Mouse (Mus musculus): ENCODE measurements around the gene Cpd.
"Not testable (repeated sequence)": the region's sequence is repeated elsewhere in the genome, so short reads cannot be mapped to it uniquely, and the experiment has no call there.

Gene Cpd

DNA sequence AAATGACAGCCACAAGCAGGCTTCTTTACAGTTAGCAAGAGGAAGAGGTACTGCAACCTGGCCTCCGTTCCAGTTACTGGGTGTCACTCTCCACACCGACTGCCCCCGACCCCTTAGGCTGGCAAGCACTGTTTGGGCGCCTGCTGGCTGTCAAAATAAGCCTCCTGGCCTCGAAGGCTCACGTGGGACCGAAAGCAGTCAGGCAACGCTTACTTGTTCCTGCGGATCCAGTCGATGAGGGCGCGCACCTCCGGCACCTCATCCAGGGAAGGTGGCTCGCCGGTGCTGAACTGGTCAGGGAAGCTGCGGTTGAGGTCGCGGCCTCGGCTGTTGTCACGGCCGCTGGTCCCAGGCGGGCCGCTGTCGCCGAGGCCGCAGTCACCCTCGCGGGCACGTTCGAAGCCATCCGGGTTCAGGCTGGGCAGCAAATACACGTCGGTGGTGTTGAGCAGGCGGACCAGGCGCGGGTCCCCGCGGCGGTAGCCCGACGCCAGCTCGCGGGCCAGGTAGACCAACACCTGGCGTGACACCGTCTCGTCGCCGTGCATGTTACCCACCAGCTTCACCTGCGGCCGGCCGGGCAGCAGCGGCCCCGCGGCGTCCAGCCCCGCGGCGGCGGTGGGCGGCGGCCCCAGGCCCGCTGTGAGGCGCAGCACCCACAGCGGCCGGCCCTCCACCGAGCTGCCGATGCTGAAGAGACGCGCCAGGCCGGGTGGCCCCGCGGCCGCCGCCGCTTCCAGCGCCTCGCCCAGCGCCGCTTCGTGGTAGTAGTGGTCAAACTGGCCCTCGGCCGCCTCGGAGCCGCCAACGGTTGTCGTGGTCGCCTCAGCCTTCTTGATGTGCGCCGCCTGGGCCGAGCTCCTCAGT is 574 bp downstream of the Cpd start:
- DNase-seq: peak; percentile 53

DNA sequence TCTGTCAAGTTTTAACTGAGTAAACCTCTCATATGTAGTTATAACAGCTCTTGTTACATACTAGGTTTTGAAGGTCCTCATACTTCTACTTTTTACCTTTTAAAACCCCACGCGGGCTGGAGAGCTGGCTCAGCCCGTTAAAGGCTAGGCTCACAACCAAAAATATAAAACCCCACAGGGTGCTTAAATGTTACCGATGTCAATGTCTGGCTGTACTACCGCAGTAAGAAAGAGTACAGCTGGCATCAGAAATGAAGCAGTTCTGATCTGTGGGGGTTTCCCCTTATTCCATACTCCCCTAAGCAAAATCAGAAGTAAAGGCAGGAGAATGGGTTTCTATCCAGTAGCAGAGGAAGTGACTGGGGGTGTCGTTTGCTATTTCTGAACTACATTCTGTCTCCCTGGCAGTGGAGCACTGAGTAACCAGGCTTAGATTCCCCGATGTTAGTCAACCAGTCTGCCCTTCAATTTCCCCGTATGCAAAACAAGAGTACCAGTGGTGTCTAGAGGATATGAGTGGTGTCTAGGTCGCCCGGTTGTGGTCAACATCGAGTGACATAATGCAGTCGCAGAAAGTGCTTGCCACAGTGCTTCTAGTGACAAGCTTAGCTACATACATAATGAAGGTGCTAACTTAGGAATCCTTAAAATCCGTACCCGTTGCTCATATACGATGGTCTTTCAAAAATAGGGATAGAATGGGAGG is 1.4 kb downstream of the Cpd start:
- DNase-seq: no peak

DNA sequence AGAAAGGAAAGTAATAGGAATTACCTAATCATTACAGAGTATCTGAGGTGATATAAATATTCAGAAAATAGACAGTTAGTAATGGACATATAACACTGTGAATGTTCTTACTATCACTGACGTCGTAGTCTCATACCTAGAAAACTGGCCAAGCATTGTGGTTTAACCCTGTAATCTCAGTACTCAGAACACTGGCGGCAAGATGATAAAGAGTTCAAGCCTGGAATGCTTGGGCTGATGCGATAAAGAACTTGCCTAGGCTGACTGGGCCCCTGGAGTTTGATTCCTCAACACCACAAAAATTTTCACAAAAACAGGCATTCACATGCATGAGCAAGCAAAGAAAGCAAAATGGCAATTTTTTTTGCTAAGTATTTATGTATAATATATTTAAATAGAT is 8.2 kb downstream of the Cpd start:
- peak; percentile 62 for DNase-seq

DNA sequence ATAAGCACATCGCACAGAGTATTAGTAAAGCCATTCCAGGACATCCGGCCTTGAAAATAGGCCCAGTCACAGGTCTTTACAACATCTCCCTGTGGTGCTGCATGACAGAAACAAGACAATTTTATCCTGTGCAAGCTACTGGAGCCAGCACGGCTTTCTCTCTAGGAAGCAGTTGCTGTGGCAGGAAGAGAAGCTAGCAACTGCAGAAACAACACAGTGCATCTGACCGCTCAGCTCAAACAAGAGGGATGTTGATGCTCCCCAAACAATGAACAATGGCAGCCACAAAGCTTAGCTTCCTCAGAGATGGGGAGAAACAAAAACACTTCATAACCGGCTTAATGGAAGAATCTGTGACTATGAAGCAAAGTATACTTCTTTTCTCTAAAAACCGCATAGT is 10.5 kb downstream of the Cpd start:
- DNase-seq: no peak

DNA sequence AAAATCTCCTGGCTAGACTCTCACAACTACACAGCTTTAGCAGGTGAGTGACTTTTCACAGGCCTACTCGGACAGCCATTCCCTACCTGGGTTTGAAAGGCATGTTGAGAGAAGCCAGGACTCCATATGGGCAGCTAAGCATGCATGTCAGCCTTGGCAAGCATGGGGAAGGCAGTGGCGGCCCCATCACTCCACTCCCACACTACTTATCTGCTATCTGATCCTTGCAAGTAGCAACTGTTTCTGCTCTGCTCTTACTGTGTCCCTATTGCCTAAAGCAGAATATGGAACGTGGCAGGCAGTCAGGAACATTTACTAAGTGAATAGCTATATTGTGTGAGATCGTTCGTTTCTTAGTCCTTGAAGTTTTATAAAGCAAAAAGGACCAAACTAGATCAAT is 10.9 kb downstream of the Cpd start:
- DNase-seq: peak; percentile 62

DNA sequence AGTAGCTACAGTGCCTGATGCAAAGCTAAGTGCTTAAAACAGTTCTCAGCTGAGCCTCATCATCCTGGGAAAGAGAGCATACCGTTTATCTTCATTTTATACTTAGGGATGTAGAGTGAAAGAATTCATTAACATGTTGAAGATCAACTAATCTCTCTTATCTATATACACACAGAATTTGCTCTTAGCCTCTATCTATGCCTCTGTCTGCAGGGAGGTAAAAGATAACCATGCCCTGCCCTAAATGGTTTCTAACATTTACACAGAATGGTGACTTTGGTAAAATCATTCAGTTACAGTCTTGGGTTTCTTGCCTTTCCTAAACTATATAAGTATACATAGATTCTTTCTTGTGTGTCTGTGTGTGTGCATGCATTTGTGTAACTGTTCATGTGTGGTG is 12.2 kb downstream of the Cpd start:
- DNase-seq: no peak

DNA sequence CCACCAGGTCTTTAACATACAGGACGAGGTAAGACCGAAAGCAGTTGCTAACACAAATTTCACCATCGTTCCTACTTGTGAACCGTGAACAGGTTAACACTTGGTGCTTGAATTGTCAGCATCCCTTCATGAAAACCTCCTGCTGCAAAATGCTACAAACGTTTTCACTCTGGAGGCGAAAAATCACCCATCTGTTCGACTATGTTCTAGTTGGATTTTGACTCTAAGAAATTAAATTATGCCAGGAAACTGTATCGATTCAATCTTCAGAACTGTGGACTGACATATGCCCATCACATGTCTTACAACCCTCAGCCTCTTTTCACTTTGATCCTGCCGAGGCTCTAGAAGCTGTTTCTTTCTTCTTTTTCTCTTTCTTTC is 21.9 kb downstream of the Cpd start:
- DNase-seq: no peak

DNA sequence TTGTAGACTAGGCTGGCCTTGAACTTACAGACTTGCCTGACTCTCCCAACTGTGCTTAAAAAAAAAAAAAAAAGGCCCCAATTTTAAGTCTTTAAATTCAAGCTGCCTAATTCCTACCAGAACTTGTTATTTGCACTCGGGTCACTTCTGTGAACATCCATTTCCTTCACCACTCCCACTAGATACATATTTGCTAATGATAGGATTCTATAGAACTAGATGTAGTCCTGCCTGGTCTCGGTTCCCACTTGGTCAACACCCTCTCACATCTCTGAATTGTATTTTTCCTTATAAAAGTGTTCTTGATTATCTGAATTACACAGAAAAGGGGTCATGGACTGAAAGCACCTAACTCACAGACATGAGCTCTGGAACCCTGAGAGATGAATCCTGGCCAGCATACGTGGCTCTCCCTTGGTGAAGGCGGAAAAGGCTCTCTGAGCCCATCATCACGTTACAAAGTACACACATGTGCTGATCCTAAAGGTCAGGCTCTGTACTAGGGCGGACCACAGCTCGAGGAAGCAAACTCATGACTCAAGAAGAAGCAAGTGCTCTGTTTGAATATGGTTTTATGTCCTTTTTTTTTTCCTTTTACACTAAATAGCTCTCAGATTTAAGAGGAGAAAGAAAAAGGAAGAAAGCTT is 22.5 kb downstream of the Cpd start:
- DNase-seq: no peak

DNA sequence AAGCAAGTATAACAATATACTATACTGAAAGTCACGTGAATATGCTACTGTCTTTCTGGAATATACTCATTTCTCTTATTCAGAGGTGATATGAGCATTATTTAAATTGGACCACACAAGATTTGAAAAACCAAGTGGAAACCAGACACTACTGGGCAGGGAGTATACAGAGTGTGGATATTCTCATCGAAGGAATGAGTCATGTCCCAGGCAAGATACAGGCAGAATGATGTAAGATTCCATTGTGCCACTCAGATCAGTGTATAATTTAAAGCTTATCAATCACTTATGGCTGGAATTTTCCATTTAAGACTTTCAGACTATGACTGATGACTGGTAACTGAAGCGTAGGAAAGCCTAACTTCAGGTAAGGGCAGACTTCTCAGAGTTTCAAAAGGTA is 23.2 kb downstream of the Cpd start:
- no peak for DNase-seq

DNA sequence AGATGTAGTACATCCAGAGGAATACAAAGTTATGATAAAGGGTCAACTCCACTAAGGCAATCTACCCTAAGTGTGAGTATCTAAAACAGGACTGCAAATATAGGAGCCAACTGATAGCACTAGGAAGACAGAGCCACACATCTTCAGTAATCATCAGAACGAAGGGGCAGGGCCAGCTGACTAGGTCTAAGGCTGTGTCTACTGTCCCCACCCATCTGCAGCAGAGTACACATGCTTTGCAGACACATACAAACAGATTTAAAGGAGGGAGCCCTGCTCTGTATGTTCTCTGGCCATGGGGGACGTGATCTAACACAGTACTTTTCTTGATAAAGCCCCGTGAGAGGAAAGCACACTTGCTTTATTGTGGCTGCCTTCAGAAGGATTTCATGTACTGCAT is 25.5 kb downstream of the Cpd start:
- DNase-seq: peak; percentile 48

DNA sequence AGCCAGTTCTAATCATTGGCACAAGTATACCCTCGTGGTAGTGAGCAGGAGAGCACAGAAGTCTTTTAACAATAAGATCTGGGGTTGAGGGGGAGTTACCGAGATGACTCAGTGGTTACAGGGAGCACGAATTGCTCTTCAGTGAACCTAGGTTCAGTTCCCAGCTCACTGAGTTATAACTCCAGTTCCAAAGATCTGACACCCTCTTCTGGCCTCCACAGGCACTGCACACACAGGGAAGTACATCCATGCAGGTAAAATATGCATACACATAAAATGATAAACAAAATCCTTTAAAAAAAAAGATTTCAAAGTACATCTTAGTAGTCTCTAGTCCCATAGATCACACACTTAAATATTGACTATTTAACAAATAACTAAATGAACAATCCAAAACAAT is 29.2 kb downstream of the Cpd start:
- no peak for DNase-seq

DNA sequence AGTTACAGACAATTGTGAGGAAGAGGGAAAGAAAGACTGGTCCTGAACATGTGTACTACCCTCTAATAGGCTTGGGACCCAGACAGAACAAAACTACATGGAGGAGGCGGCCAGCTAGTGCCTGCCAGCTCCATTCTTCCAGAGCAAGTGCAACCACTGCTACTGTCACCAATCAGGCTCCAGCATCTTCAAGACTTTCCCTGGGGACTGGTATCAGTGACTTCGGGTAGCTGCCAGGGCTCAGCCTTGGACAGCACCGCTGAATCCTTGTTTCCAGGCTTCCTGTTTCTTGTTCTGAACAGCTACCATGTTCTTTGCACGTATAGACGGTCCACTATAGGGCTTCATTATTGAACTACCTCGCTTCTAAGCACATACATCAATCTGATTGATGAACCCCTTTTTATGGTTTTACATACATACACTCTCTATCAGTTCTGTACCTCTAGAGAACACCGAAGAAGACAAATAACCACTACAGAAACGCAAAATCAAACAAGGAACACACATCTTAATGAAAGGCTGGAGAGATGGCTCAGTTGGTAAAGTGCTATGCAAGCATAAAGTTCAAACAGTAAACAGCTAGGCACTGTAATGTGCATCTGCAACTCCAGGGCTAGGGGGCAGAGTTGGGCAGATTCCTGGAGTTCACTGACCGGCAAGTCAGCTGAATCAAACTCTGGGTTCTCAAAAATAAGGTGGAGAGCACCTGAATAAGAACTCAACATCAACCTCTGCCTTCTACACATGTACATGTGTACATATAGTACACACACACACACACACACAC is 35.9 kb downstream of the Cpd start:
- no peak for DNase-seq

DNA sequence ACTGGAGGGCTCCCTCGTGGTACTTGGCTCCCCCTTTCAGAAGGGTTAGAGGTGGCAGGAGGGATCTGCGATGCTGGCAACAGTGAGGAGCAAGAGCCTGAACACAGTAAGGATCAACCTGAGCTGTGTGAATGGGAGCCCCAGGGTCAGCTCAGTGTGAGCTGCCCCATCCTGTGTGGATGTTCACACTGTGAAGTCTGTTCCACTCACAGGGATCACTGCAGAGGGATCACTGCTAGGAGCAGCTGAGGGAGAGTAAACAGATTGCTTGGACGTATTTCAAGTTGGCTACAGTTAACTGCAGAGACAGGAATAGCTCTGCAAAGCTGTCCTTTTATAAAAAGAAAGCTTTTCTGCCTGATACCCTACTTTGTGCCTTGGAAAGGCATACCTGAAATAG is 37.4 kb downstream of the Cpd start:
- no peak for DNase-seq

DNA sequence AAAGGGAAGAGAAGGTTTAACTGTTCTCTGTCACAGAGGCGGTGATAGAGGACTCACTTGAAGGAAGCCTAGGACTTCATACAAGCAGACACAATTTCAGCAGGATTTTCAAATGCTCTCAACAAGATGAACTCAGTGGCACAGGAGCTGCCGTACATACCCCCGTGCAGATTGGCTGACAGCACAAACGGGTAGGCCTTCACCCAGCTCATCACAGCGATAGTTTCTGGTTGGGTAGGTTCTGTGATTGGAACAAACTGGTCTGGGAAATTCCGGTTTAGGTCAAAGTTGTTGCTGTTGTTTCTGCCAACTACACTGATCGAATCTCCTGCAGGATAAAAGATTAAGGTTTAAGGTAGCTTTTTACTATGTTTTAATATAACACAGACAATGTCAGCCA is 38.3 kb downstream of the Cpd start:
- no peak for DNase-seq

DNA sequence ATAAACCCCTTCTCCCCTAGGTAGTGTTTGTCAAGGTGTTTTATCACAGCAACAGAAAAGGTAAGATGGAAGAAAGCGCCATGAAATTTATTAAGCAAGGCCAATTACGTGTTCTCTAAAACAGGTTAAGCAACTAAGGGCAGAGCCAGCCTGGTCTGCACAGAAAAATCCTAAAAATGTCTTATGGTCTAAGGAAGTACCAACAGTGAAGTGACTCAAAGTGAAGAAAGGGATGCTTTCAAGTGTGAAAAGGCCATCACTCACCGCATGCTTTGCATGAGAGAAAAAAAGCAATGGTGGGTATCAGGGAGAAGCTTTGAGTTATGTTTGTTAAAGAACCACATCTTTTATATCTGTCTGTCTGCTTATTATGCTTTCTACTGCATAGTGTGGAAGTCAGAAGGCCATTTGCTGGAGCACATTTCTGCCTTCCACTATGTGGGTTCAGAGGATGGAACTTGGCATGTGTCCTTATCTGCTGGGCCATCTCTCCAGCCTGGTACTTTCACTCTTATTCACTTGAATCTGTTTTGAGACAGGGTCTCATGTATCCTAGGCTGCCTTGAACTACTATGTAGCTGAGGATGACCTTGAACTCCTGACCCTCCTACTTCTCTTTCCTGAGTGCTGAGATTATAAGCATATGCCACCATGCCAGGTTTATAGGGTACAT is 39.7 kb downstream of the Cpd start:
- no peak for DNase-seq

DNA sequence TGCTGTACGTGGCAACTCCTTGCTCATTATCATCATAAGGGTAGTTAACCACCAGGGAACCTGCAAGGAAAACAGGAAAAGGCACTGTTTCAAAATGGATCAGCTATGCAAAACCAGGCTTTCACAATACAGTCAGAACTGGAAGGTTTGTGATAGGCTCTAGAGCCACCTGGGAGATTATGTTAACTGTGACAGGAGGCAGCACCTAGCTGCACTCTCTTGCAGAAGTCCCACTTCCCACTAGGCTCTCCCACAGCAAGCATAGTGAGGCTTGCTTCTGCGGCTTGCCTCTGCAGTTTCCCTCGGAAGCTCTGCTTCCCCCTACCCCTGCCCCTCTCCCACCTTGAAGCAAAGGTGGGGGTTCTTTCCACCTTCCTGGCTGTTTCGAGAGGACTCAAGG is 40.8 kb downstream of the Cpd start:
- no peak for DNase-seq

DNA sequence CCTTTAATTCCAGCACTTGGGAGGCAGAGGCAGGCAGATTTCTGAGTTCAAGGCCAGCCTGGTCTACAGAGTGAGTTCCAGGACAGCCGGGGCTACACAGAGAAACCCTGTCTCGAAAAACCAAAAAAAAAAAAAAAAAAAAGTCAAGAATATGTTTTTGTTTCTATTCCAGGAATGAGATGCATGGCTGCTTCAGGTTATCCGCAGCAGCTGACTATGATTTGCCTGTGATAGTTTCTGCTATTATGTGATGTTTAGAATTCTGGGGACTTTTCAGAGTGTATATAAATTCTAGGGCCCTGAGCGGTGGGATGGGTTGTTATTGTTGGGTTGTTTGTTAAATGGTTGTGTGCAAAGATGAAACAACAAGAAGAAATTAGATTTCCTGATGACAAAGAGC is 41.7 kb downstream of the Cpd start:
- DNase-seq: not testable (repeated sequence)

DNA sequence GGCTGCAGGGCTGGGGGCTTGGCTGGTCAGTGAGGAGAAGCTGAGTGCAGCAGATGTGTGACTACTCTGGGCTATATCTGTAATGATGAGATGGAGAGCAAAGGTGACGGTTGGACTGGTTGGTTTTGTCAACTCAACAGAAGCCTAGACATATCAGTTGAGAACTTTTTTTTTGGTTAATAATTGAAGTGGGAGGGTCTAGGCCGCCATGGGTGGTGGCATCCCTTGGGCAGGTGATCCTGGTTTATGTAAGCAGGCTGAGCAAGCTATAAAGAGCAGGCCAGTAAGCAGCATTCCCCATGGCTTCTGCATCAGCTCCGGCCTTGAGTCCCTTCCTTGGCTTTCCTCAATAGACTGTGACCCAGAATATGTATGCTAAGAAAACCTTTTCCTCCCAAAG is 43.6 kb downstream of the Cpd start:
- DNase-seq: no peak

DNA sequence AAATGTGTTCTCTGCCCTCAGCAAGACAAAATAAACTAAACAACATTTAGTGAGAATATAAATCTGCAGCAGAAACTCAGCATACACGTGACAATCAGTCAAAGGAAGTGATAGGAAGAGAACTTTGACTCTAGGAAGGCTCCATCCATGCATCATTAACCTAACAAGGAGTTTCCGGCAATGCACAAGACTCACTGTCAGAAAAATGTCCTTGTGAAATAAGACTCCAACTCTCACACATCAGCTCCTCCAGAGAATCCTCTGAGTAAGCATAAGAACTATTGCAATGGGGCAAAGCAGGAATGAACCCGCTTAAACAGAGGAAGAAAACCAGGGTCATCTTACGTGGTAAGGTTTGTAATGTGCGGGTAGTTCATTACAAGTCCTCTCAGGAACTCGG is 49.6 kb downstream of the Cpd start:
- DNase-seq: no peak

DNA sequence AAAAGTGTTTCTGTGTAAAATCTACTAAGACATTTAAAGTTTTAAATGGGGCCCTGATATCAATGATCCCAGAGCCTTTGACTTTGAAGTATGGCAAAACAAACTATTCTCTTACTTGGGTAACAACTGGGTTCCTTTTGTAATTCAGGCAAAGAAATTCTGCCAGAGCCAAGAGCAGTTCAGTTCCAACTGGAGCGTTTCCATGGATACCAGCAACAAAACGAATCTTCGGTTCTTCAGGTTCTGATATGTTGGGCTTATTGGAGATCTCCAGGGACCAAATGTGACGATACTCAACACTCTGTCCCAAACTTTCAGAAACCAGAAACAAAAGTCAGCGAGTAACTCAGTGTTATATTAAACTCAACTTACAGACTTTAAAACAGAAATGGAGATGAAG is 51.5 kb downstream of the Cpd start:
- no peak for DNase-seq

DNA sequence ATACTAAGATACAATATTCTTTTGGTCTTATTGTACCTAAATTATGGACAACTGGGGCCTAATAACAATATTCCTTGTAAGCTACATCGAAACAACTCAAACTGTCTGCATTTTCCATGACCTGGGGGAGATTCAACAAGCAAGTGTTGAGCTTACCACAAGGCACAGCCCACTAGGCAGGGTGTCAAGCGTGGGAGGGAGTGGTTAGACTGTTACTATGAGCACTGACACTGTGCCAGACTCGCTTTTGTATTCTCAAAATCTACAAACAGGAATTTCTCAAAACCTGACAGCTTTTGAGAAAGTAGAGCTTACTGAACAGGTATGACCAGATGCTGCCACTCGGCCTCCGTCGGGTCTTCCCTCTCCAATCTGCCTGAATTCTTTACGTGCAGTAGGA is 55.5 kb downstream of the Cpd start:
- no peak for DNase-seq

DNA sequence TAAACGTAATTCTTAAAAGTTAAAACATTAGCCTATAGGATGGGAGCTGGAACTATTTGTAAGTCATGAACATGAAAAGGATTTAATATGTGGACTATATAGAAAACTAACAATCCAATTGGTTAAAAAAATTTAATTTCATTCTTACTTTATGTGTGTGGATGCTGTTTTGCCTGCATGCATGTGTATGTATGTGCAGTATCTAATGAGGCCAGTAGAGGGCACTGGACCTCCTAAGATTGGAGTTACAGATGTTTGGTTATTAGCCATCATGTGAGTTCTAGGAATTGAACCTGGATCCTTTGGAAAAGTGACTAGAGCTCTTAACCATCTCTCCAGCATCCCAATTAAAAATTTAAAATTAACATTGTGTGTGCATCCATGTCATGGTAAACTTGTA is 57.6 kb downstream of the Cpd start:
- peak; percentile 40 for DNase-seq

DNA sequence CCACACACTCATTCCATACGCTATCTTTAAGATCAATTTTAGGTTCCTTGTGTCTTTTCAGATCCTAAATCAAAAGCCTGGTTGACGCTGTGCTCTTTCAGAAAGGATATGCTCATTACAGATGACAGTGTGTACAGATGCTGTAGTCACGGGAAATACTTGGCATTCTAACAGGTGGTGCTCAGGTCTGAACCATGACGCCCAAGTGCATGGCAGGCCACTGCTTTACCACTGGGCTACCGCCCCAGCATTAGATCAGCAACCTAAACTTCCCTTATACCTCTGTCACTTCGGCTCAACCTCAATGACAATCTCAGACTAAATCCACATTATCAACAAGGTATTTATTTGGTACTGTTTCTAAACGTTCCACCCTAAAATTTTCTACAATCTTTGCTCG is 71.3 kb downstream of the Cpd start:
- no peak for DNase-seq

Data from liver (tissue).